ENCODE assay signal across 20 mouse cellular contexts in genomic region chr5:107133336-107133735, GRCm38 (mm10).
A peak's percentile ranks its signal among the peaks of the same experiment; 100 is the strongest.
DNase-seq lines count a peak whose midpoint lies in the region; ATAC-seq and TF ChIP-seq lines count a peak whose summit lies in the region.
"Had no signal": no experiment of that assay in that cellular context is flagged by ENCODE, and none has a peak within 500 bp of the region (broad histone marks: within the 10 kb centered on the region; RNA-seq: fewer than 3 reads in every experiment).

No protein-coding gene starts in this region.

- 93% methylated on average over 2 of the region's 2 CpGs for WGBS in hindbrain, embryonic 11.5 days

- no peak overlapping the region for H3K9ac ChIP-seq in hindbrain, embryonic 11.5 days (ENCODE audit: low read depth, low read length)
- H3K9ac ChIP-seq: embryonic facial prominence, embryonic 12.5 days; forebrain, embryonic 13.5 days; forebrain, embryonic 15.5 days; forebrain, postnatal 0 days had no signal

- no peak for TF ChIP-seq CTCF in gastrocnemius, adult 2 months (IDR thresholded peaks at IDR 0.05)

- no peaks in the 10 kb centered on the region for H3K27me3 ChIP-seq in hindbrain, embryonic 11.5 days (ENCODE audit: control insufficient read depth, insufficient read depth, low read length)
- H3K27me3 ChIP-seq: embryonic facial prominence, embryonic 12.5 days; forebrain, embryonic 15.5 days had no signal

- peak overlapping the region; percentile 70 for H3K27ac ChIP-seq in gastrocnemius, adult 2 months
- H3K27ac ChIP-seq in hindbrain, embryonic 11.5 days (ENCODE audit: low read depth, low read length) = no peak overlapping the region
- H3K27ac ChIP-seq: embryonic facial prominence, embryonic 10.5 days; embryonic facial prominence, embryonic 12.5 days; forebrain, embryonic 13.5 days; forebrain, embryonic 15.5 days had no signal

- H3K36me3 ChIP-seq in hindbrain, embryonic 11.5 days (ENCODE audit: control insufficient read depth, insufficient read depth, low read length) = no peaks in the 10 kb centered on the region
- H3K36me3 ChIP-seq: forebrain, embryonic 15.5 days had no signal

- H3K4me3 ChIP-seq in gastrocnemius, adult 2 months = no peak overlapping the region
- no peak overlapping the region for H3K4me3 ChIP-seq in hindbrain, embryonic 11.5 days (ENCODE audit: low read depth, low read length)
- H3K4me3 ChIP-seq: embryonic facial prominence, embryonic 10.5 days; embryonic facial prominence, embryonic 12.5 days; forebrain, embryonic 13.5 days; forebrain, embryonic 15.5 days had no signal

- no peaks in the 10 kb centered on the region for H3K4me1 ChIP-seq in hindbrain, embryonic 11.5 days (replicated peaks; ENCODE audit: control insufficient read depth, insufficient read depth, low read length)
- H3K4me1 ChIP-seq: forebrain, embryonic 13.5 days; forebrain, embryonic 15.5 days had no signal

- no peaks in the 10 kb centered on the region for H3K9me3 ChIP-seq in hindbrain, embryonic 11.5 days (ENCODE audit: control insufficient read depth, low read length)
- H3K9me3 ChIP-seq: embryonic facial prominence, embryonic 10.5 days; embryonic facial prominence, embryonic 12.5 days; forebrain, embryonic 13.5 days; forebrain, embryonic 15.5 days had no signal

- DNase-seq in gastrocnemius, adult 2 months = peak; percentile 41
- no peak for DNase-seq in gastrocnemius, adult 8-10 months (ENCODE audit: low spot score in 2 of 2)
- peak; percentile 76 for DNase-seq in skeletal muscle tissue, adult 2 months (ENCODE audit: low read depth, low spot score)
- no peak for DNase-seq in hindbrain, embryonic 11.5 days (ENCODE audit: low spot score)
- DNase-seq in spleen, postnatal 10 days (ENCODE audit: low spot score in 2 of 2) = no peak
- DNase-seq: adrenal gland, adult 2 months; adrenal gland, postnatal 10 days; adrenal gland, postnatal 25 days; cerebellum, adult 11 months; cerebellum, adult 18-20 months; cerebellum, adult 8-10 months; cerebellum, adult 9-11 months; cerebellum, postnatal 14 days; cerebellum, postnatal 36 days; forebrain, postnatal 0 days had no signal

- intact Hi-C loops in gastrocnemius, adult 2 months (cut with DNase I) = no loop called here

- ATAC-seq in hematopoietic stem cell, adult 5-6 weeks (replicated peaks in 1 of 2; ENCODE audit: insufficient read depth in 1 of 2, low FRiP score in 2 of 2, low TSS enrichment in 1 of 2, low read depth in 1 of 2, poor library complexity in 2 of 2, severe bottlenecking in 2 of 2) = peak; percentile 25 to 56; a peak in 3 of 4 replicates
- no peak for ATAC-seq in hindbrain, embryonic 11.5 days (ENCODE audit: low FRiP score)
- ATAC-seq: forebrain, embryonic 13.5 days; forebrain, embryonic 15.5 days; forebrain, postnatal 0 days had no signal

- H3K4me2 ChIP-seq in hindbrain, embryonic 11.5 days (replicated peaks; ENCODE audit: low read depth, low read length) = no peak overlapping the region
- H3K4me2 ChIP-seq: embryonic facial prominence, embryonic 12.5 days; forebrain, embryonic 13.5 days; forebrain, embryonic 15.5 days had no signal

Comparison
In these comparisons a context has a peak if more than half of its experiments do, and no peak if none do; other contexts are left out.
1. DNase-seq: peak in gastrocnemius, adult 2 months (single experiment) and skeletal muscle tissue, adult 2 months (single experiment); none in gastrocnemius, adult 8-10 months (0 of 2), hindbrain, embryonic 11.5 days (single experiment) and spleen, postnatal 10 days (0 of 2).